Mouse (Mus musculus) limb, embryonic 13.5 days (tissue): Measurements from ENCODE around the gene Gck. TPM values are rescaled to one million over a fixed set of nuclear protein-coding genes. Genes with fewer than 3 reads are reported as not detected.
"Not testable (repeated sequence)": the region's sequence is repeated elsewhere in the genome, so short reads cannot be mapped to it uniquely, and the experiment has no call there.

Experiments used
- ATAC-seq: fragments of 200-750 bp; cut with Nextera tagmentation; 2 replicates; pipeline ENCODE4 v1.8.0; 2017; ENCODE audit warnings: low read depth, moderate number of reproducible peaks, moderate TSS enrichment; ENCODE audit not compliant: low FRiP score
- H3K27ac ChIP-seq: fragments of 300-500 bp; sonication (generic); 2 replicates; pipeline ENCODE4 v1.5.1; 2015; ENCODE audit warnings: inconsistent platforms, mild to moderate bottlenecking, moderate library complexity
- H3K27me3 ChIP-seq: fragments of 300-500 bp; sonication (generic); 2 replicates; pipeline ENCODE4 v1.6.1; 2015; ENCODE audit warnings: mild to moderate bottlenecking, inconsistent platforms
- H3K36me3 ChIP-seq: fragments of 300-500 bp; sonication (generic); 2 replicates; pipeline ENCODE4 v1.6.1; 2015; ENCODE audit warnings: inconsistent platforms, mild to moderate bottlenecking, moderate library complexity
- H3K4me1 ChIP-seq: fragments of 300-500 bp; sonication (generic); 2 replicates; pipeline ENCODE4 v1.6.1; 2015; ENCODE audit warnings: inconsistent platforms
- H3K4me2 ChIP-seq: fragments of 300-500 bp; sonication (generic); replicated peaks from 2 replicates; pipeline ENCODE4 v1.6.1; 2015; ENCODE audit warnings: inconsistent platforms, mild to moderate bottlenecking, moderate library complexity
- H3K4me3 ChIP-seq: fragments of 300-500 bp; sonication (generic); 2 replicates; pipeline ENCODE4 v1.5.1; 2015; ENCODE audit warnings: moderate library complexity, mild to moderate bottlenecking, inconsistent platforms
- H3K9ac ChIP-seq: fragments of 300-500 bp; sonication (generic); 2 replicates; pipeline ENCODE4 v1.6.1; 2015; ENCODE audit warnings: mild to moderate bottlenecking, inconsistent platforms
- H3K9me3 ChIP-seq: fragments of 300-500 bp; sonication (generic); 2 replicates; pipeline ENCODE4 v1.6.1; 2016; ENCODE audit warnings: inconsistent platforms
- WGBS: fragments of 180-500 bp; shearing (Covaris S2); methylation state at CpG from one replicate; pipeline ENCODE4 v1.1.7; 2015; 5-methylcytosine and 5-hydroxymethylcytosine counted together
- polyA plus RNA-seq: library from polyadenylated mRNA; unstranded; fragments of >200 nt; fragmentation: Nextera tagmentation; extraction: Ambion mirVana; gene quantifications from 2 replicates; pipeline ENCODE4 v1.2.1, GENCODE M21; 2015

The Gck gene
- polyA plus RNA-seq, 1 experiment from 2014 or later, result 1.5 TPM

DNA sequence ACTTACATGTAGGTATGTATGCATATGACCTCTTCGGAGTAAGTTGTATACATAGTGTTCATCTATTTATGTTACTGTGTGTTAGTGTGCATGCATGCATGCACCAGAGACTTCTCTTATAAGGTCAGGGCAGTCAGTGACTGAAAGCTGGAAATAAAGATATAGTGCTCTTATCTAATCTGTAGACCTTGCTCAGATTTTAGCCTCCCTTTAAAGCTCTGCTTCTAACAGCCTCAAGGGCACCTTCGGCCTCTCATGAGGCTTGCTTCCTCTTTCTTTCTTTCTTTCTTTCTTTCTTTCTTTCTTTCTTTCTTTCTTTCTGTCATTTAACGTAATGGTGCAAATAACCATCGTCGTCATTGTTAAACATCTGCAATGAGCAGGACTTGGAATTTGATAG is 4.6 kb upstream of the Gck start:
- 78% methylated on average over 5 of the region's 5 CpGs for WGBS
- Histone ChIP-seq H3K9me3 (no peaks in the 10 kb centered on the region), H3K4me2 (peak overlapping the region; percentile 87; the same call in 1 of the 2 replicates), H3K27ac (no peak overlapping the region), H3K36me3 (peaks cover 9% of the 10 kb centered on the region), H3K4me3 (no peak overlapping the region), H3K27me3 (no peaks in the 10 kb centered on the region), H3K4me1 (peaks cover 21% of the 10 kb centered on the region), H3K9ac (no peak overlapping the region)
- no peak for ATAC-seq

- peaks cover 5% of the 10 kb centered on the region for H3K36me3 ChIP-seq
- H3K4me1 ChIP-seq, result peaks cover 31% of the 10 kb centered on the region
- H3K9me3 ChIP-seq, result no peaks in the 10 kb centered on the region
- no peak overlapping the region for H3K9ac ChIP-seq
- H3K4me2 ChIP-seq, result no peak overlapping the region
- H3K27me3 ChIP-seq, result no peaks in the 10 kb centered on the region
- ATAC-seq, result no peak
- WGBS, result 32% methylated on average over 8 of the region's 8 CpGs
- H3K4me3 ChIP-seq, result no peak overlapping the region
- no peak overlapping the region for H3K27ac ChIP-seq
These were observed 3.4 kb upstream of the Gck start for GRCm38 (mm10) chr11:5953130-5953765.

GRCm38 (mm10) chr11:5952501-5952900 is 2.6 kb upstream of the Gck start:
- WGBS, result 82% methylated on average over 5 of the region's 5 CpGs
- H3K27ac ChIP-seq, result no peak overlapping the region
- no peak for ATAC-seq
- no peaks in the 10 kb centered on the region for H3K27me3 ChIP-seq
- H3K36me3 ChIP-seq, result peaks cover 2% of the 10 kb centered on the region
- H3K4me3 ChIP-seq, result no peak overlapping the region
- H3K4me1 ChIP-seq, result peaks cover 33% of the 10 kb centered on the region
- no peak overlapping the region for H3K4me2 ChIP-seq
- H3K9ac ChIP-seq, result no peak overlapping the region
- no peaks in the 10 kb centered on the region for H3K9me3 ChIP-seq

GRCm38 (mm10) chr11:5948546-5949250 is 1.2 kb downstream of the Gck start:
- Histone ChIP-seq H3K9me3 (no peaks in the 10 kb centered on the region), H3K36me3 (no peaks in the 10 kb centered on the region), H3K9ac (no peak overlapping the region), H3K4me2 (no peak overlapping the region), H3K27ac (peak overlapping the region; percentile 23; the same call in 1 of the 2 replicates), H3K27me3 (no peaks in the 10 kb centered on the region), H3K4me3 (no peak overlapping the region), H3K4me1 (peaks cover 16% of the 10 kb centered on the region; the same call in 1 of the 2 replicates)
- ATAC-seq, result no peak
- 33% methylated on average over 10 of the region's 10 CpGs for WGBS

- no peak for ATAC-seq
- Histone ChIP-seq H3K4me3 (no peak overlapping the region), H3K4me2 (no peak overlapping the region), H3K36me3 (no peaks in the 10 kb centered on the region), H3K4me1 (peaks cover 16% of the 10 kb centered on the region; the same call in 1 of the 2 replicates), H3K9ac (no peak overlapping the region), H3K9me3 (no peaks in the 10 kb centered on the region), H3K27me3 (no peaks in the 10 kb centered on the region), H3K27ac (no peak overlapping the region)
- WGBS, result 49% methylated on average over 4 of the region's 4 CpGs
These were observed 2.1 kb downstream of the Gck start for GRCm38 (mm10) chr11:5947796-5948195.

- Histone ChIP-seq H3K4me1 (peaks cover 16% of the 10 kb centered on the region; the same call in 1 of the 2 replicates), H3K27ac (no peak overlapping the region), H3K36me3 (no peaks in the 10 kb centered on the region), H3K27me3 (no peaks in the 10 kb centered on the region), H3K4me2 (no peak overlapping the region), H3K4me3 (no peak overlapping the region), H3K9ac (no peak overlapping the region), H3K9me3 (no peaks in the 10 kb centered on the region)
- no peak for ATAC-seq
- 60% methylated on average over 2 of the region's 2 CpGs for WGBS
These were observed 4.8 kb downstream of the Gck start for GRCm38 (mm10) chr11:5945096-5945495.

GRCm38 (mm10) chr11:5942966-5943365 is 6.9 kb downstream of the Gck start:
- no peak overlapping the region for H3K27ac ChIP-seq
- no peaks in the 10 kb centered on the region for H3K27me3 ChIP-seq
- H3K36me3 ChIP-seq, result no peaks in the 10 kb centered on the region
- no peak overlapping the region for H3K4me2 ChIP-seq
- H3K4me1 ChIP-seq, result 0 out of 2 replicates have a peak, but pooled peaks cover 2% of the 10 kb centered on the region
- WGBS, result 55% methylated on average over 6 of the region's 6 CpGs
- H3K4me3 ChIP-seq, result no peak overlapping the region
- ATAC-seq, result no peak
- no peak overlapping the region for H3K9ac ChIP-seq
- H3K9me3 ChIP-seq, result no peaks in the 10 kb centered on the region

- H3K4me3 ChIP-seq, H3K36me3 ChIP-seq, ATAC-seq, H3K9ac ChIP-seq, H3K4me2 ChIP-seq, H3K9me3 ChIP-seq, H3K27me3 ChIP-seq, H3K4me1 ChIP-seq, H3K27ac ChIP-seq: not testable (repeated sequence)
- WGBS, result 94% methylated on average over 11 of the region's 11 CpGs
These were observed 15.3 kb downstream of the Gck start for GRCm38 (mm10) chr11:5934531-5934930.

DNA sequence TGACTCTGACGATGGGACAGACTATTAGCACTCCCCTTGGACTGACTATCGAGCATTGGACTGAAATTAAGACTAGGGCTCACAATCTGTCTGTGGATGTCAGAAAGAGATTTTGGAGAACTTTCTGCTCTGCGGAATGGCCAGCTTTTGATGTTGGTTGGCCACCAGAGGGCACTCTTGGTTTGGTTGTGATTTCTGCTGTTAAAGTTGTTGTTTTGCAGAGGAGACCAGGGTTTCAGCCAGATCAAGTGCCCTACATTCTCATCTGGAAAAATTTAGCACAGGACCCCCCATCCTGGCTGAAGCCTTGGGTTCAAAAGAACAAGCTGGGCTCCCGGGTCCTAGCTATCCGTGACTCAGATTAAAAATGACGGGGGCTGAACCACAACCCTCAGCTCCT is 17.9 kb downstream of the Gck start:
- not testable (repeated sequence) for H3K36me3 ChIP-seq, H3K9ac ChIP-seq, H3K4me3 ChIP-seq, H3K4me2 ChIP-seq, ATAC-seq, H3K4me1 ChIP-seq, H3K27ac ChIP-seq, H3K27me3 ChIP-seq, H3K9me3 ChIP-seq
- 86% methylated on average over 6 of the region's 6 CpGs for WGBS

- no peak overlapping the region for H3K27ac ChIP-seq
- no peaks in the 10 kb centered on the region for H3K4me1 ChIP-seq
- no peak overlapping the region for H3K4me2 ChIP-seq
- H3K9ac ChIP-seq, result no peak overlapping the region
- no peak overlapping the region for H3K4me3 ChIP-seq
- 0 out of 2 replicates have a peak, but pooled peaks cover 3% of the 10 kb centered on the region for H3K9me3 ChIP-seq
- no peak for ATAC-seq
- H3K27me3 ChIP-seq, result no peaks in the 10 kb centered on the region
- no peaks in the 10 kb centered on the region for H3K36me3 ChIP-seq
- 55% methylated on average over 1 of the region's 1 CpGs for WGBS
These were observed 19.3 kb downstream of the Gck start for GRCm38 (mm10) chr11:5930578-5930977.

DNA sequence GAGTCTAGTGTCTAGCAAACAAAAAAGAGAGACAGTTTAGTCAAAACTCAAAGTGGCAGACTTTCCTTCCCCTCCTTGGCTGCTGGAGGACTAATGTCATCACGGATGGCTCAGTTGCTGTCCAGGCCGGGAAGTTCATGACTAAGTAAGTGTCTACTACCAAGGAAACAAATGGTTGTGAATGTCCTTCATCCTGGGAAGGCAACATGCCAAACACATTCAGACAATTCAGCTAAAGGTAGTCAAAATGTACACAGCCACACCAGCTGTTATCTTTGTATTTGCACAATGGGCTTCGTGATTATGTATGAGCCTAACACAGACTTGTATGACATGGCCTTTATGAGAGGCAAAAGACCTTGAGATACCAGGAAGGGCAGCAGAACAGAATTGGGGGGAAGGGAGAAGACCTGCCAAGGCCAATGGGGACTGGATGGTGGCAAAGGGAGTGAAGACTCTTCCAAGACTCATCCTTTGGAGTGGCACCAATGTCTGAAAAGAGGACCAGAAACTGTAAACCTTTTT is 23.1 kb downstream of the Gck start:
- Histone ChIP-seq H3K4me2 (no peak overlapping the region), H3K4me1 (no peaks in the 10 kb centered on the region), H3K27ac (no peak overlapping the region), H3K27me3 (no peaks in the 10 kb centered on the region), H3K4me3 (no peak overlapping the region), H3K9ac (no peak overlapping the region), H3K9me3 (no peaks in the 10 kb centered on the region), H3K36me3 (no peaks in the 10 kb centered on the region)
- WGBS, result 88% methylated on average over 3 of the region's 3 CpGs
- ATAC-seq, result no peak

- ATAC-seq, result no peak
- H3K4me3 ChIP-seq, result no peak overlapping the region
- 45% methylated on average over 8 of the region's 8 CpGs for WGBS
- no peaks in the 10 kb centered on the region for H3K9me3 ChIP-seq
- no peak overlapping the region for H3K27ac ChIP-seq
- no peaks in the 10 kb centered on the region for H3K27me3 ChIP-seq
- no peaks in the 10 kb centered on the region for H3K36me3 ChIP-seq
- H3K9ac ChIP-seq, result no peak overlapping the region
- no peaks in the 10 kb centered on the region for H3K4me1 ChIP-seq
- no peak overlapping the region for H3K4me2 ChIP-seq
These were observed 25.2 kb downstream of the Gck start for GRCm38 (mm10) chr11:5924699-5925098.
